Mouse (Mus musculus): ENCODE measurements around the gene Gm17482. TPM values are rescaled to one million over a fixed set of nuclear protein-coding genes. Genes with fewer than 3 reads are reported as not detected.
A peak's percentile ranks its signal among the peaks of the same experiment; 100 is the strongest.

Gene Gm17482
- total RNA-seq, 2 experiments from 2014 or later = not detected

DNA sequence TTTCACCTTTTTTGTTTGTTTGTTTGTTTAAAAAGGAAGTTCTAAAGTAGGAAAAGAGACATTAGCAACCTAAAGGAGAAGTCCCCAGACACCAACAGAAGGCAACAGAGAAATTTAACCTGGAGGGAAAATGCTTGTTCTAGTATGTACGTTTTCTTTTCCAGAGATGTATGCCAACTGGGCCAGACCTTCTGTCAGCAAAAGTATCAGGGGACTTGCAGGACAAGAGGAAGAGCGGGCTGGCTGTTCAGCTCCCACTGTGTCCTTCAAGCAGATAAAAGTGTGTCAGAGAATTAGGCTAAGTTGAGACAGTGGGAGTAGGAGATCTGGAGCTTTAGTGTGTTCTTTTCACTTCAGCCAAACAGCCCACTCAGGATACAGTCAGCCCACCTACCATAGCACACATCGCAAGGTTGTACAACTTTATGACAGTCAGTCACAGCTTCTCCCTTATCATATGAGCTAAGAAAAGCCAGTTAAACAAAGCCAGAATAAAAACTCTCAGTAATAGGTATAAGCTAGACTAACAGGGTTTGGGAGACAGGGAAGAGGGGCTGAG lies 18.4 kb downstream of the Gm17482 start:
- DNase-seq = no peak

GRCm38 (mm10) chr6:115251531-115251985 lies 24.4 kb downstream of the Gm17482 start:
- DNase-seq = peak; percentile 30 to 32

DNA sequence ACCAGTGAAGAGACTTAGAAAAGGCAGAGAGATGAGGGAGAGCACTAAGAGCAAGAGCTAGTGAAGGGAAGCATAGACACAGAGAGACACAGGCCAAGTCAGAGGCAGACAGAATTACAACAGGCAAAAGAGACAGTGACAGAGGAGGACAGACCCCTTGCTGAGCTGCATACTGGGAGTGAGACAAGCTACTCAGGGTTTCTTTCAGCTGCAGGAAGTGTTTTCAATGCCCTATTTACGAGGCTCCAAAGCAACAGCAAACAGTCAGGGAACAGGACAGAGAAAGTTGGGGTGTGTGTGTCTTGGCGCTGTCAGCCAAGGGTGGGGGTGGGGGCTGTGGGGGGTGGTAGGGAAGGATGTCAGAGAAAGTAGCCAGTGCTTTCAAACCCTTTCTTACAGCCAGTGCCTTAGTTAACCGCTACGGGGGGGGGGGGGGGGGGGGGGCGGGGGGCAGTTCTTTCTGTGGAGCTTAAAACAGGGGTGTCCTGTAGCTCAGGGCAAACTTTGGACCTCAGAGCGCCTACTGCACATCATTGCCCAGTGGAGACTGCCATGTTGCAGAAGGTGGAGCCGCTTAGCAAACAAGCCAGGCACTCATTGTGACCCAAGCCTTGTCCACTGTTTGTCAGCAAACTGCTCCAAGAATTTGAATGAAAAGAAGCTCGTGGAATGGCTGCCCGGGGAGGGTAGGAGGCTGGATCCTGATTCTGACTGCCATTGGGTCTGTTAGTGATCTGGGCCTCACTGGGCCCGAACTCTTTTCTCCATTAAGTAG lies 25.1 kb downstream of the Gm17482 start, which contains the start of gene Timp4:
Gene Timp4 (minus strand): TSS at position 107 of the 775 bp plus-strand sequence.
- no peak for DNase-seq

DNA sequence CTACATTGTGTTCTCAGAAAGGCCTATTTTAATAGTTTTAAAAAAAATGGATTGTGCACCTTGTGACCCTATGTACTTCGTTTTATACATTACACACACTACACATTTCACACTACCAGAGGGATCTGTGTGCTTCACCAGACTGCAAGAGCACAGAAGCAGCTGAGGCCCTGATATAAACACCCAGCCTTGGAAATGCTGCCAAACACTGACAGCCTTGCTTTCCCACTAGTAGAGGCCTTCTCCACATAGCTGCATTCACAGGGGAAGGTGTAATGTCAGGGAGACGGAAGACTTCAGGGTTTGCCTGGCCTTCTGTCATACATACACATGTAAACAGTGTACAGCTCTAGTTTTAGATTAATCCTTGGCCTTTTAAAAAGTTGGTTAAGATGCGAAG lies 28.0 kb downstream of the Gm17482 start:
- DNase-seq = peak in 1 of 2 experiments; percentile 20

DNA sequence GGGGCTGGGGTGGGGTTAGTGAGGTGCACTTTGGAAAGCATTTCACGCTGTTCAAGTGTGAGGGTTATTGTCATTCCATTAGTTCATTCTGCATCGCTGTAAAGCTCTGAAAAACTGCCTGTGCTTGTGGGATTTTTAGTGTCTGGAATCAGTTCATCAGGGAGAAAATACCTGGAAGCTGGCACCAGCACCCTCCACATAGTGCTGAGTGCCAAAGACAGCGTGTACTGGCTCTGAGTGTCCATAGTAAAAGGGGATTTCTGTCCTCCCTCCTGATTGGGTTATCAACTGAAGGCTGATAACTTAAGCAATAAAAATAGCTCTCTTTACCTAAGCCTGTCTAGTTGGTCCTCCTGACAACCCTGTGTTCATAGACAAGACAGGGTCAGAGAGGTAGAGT lies 33.4 kb downstream of the Gm17482 start:
- no peak for DNase-seq

DNA sequence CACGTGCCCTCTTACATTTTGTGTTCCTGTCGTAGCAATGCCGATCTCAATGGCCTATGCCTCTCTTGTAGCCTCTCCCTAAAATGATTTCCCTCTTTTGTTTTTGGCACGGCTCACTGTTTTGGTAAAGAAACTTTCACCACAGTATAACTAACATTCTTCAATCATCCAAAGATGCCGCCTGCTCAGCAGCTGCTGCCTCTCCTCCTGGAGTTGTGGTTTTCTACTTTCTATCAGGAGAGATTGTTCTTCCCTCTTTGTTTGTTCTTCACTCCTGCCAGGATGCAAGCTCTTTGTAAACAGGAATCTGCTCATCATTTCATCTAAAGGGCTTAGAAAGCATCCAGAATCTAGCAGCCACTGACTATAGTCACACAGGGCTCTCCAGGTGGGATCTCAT lies 39.6 kb downstream of the Gm17482 start:
- DNase-seq = no peak

GRCm38 (mm10) chr6:115267916-115268315 lies 40.8 kb downstream of the Gm17482 start:
- DNase-seq = peak; percentile 77 to 82

- no peak for DNase-seq
Measured at GRCm38 (mm10) chr6:115268551-115269385, 41.6 kb downstream of the Gm17482 start.

DNA sequence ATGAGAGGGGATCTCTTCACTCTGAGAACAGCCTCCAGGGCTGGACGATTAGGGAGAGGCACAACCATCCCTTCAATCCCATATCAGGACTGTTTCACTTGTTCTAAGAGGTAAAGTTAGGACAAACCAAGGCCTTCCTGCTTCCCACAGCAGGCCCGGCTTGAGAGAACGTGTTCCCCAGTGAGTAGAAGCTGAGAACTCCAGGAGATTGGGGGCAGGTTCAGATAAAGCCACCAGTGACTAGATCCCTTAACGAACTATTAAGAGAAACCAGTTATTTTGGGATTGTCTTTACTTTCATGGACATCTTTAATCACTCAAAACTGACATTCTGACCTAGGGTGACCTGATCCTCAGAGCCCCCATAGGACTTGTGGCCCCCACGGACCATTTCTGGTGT lies 42.4 kb downstream of the Gm17482 start:
- no peak for DNase-seq

GRCm38 (mm10) chr6:115270085-115270484 lies 42.9 kb downstream of the Gm17482 start:
- DNase-seq = no peak

DNA sequence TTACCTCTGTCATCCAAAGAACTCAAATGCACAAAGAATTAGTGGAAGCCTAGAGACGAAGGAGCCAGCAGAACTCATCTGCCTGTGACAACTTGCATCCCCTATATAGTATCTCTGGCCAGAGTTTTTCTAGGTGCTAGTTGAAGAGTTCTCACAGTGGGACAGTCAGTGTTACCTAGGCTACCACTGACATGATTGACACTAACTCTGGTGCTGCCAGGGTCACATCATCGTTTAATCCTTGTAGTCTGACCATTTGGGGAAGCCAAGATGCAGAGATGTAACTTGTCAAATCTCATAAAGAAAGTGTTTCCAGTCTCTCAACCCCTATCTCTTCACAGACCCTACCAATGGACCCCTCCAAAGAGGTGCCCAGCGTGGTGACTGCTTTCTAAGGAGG lies 44.2 kb downstream of the Gm17482 start:
- no peak for DNase-seq

DNA sequence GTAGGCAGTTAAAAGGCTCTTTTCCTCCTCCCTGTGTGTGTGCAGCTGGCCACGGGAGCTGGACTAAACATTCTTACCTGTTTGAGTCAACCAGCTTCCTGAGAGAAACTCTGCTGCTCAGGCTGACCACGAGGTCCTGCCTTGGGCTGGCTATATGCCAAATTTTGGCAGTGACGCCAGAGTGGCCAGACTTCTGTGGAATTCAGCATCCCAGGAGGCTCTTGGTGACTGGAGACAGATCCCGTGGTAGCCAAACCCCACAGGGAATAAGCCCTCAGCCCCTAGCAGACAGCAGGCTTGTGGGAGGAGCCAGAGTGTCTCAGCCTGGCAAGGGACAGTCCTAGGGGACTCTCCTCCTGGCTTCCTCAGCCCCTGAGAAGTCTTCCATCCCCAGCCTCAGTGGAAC lies 44.7 kb downstream of the Gm17482 start:
- DNase-seq = peak; percentile 64 to 73

DNA sequence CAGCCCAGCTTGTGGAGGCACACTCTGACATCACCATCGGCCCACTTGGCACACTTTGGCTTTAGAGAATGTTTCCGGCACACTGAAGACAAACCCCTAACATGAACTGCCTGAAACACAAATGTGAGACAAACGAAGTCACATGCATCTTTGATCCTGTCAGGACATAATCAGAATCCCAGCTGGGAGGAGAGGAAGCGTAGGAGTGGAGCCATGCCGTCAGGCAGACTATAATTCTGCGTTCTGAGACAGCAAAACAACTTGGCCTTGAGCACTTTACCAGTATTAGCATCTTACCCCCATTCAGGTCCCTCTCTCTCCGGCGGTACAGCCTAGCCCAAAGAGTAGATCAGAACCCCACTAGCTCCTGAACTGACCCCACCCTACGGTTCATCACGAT lies 46.2 kb downstream of the Gm17482 start:
- DNase-seq = no peak

DNA sequence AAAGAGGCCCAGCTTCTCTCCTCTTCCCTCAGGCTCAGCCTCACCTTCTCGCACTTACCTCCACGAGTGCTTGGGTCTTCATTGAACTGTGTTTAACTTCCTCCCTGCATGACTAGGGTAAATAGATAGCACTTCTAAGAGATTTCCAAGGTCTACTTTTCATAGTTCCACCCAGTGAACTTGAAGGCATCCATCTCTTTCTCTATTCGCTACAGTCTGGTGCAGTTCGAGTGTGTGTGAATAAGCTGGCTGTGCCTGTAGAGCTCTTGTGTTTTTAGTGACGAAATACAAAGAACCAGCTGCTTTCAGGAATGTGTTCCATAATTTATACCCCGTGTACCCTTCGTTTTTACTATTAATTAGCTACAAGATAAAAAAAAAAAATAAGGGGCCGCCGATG lies 47.6 kb downstream of the Gm17482 start:
- no peak for DNase-seq

DNA sequence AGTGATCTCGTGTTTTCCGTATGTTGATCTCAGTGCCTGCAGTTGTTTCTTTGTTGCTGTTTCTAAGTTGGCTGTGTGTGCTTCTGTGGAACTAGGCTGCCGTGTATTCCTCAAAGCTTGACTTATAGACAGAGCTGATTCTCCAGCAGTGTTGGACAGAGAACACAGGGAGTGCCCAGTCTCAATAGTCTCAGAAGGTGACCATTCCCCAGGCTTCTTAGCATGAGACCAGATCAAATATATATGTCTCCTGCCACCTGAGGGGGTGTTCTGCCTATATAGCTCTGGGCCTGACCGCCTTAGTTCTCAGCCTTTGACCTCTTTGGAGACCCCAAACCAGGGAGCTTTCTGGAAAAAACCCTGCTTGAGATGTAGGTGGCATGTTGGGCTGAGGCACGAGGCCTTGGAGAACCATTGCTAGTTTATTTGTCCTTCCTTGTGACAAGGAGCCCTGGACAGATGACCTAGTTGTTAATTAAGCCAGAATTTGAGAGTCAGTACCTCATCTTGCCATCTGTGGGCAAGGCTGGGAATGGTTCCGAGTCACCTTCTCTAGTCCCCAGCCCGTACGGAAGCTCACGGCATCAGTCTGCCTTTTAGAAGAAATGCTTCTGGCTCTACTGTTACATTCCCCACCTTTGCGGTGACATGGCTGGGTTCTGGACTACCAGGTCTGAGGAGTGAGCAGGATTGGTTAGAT lies 48.1 kb downstream of the Gm17482 start:
- DNase-seq = no peak

DNA sequence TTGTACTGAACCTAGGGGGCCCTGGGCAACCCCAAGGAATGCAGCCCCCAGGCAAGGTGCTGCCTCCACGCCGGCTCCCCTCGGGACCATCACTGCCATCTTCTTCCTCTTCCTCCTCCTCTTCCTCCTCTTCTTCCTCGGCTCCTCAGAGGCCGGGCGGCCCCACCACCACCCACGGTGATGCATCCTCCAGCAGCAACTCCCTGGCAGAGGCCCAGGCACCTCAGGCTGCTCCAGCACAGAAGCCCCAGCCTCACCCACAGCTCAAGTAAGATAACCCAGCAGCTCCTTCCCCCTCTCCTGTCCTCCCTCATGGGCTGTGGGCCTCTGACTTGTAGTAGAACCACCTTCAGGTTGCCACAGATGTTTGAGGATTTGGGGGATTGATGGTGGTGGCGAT lies 50.9 kb downstream of the Gm17482 start:
- DNase-seq = no peak

DNA sequence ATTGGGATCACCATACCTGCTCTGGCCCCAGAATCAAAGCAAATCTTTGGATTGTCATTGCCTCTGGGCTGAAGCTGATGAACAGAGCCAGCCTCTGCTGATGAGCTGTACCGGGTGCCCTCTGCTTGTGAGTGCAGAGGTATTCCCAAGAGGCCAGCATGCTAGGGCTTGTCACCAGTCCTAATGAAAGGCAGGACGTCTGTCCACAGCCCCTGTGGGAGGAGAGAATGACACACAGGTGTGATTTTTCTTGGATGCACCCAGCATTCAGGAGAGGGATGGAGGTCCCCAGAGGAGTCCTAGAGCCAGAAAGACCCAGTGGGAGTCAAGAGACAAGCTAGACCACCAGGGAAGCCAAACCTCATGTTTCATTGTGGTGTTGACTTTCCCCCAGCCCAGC lies 52.5 kb downstream of the Gm17482 start:
- DNase-seq = no peak

GRCm38 (mm10) chr6:115284153-115284552 lies 57.0 kb downstream of the Gm17482 start:
- no peak for DNase-seq

DNA sequence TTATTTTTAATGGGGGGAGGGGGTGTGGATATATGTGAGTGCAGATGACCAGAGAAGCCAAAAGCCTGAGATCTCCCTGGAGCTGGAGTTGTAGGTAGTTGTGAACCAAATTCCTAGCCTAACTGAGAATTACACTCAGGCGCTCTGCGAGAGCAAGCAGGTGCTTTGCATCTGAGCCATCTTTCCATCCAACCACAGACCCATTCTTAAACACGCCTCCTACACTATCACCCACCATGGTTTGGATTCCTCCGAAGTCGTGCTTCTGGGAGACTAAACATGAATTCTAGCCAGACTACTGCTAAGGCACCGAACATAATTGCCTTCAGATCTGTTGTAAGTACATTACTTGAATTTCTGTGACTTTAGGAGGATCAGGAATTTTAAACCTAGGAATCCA lies 59.3 kb downstream of the Gm17482 start:
- no peak for DNase-seq

GRCm38 (mm10) chr6:115288223-115288622 lies 61.1 kb downstream of the Gm17482 start:
- DNase-seq = no peak

GRCm38 (mm10) chr6:115290561-115290960 lies 63.4 kb downstream of the Gm17482 start:
- no peak for DNase-seq

- DNase-seq = no peak
Measured at GRCm38 (mm10) chr6:115291068-115291467, 63.9 kb downstream of the Gm17482 start.
